Mouse (Mus musculus): ENCODE measurements around the gene Fbxl17.

Fbxl17 gene

GRCm38 (mm10) chr17:63342440-63342839 is 157.4 kb downstream of the Fbxl17 start:
- no peak for DNase-seq (ENCODE audit: low read depth, low spot score)

GRCm38 (mm10) chr17:63341203-63341602 is 158.6 kb downstream of the Fbxl17 start:
- no peak for DNase-seq (ENCODE audit: low read depth, low spot score)

- DNase-seq (ENCODE audit: low read depth, low spot score), result no peak
Measured at GRCm38 (mm10) chr17:63328888-63329287, 170.9 kb downstream of the Fbxl17 start.

GRCm38 (mm10) chr17:63326227-63326626 is 173.6 kb downstream of the Fbxl17 start:
- no peak for DNase-seq (ENCODE audit: low read depth, low spot score)

GRCm38 (mm10) chr17:63324672-63325071 is 175.1 kb downstream of the Fbxl17 start:
- no peak for DNase-seq (ENCODE audit: low read depth, low spot score)

- DNase-seq (ENCODE audit: low read depth, low spot score), result peak; percentile 75
Measured at GRCm38 (mm10) chr17:63324039-63324438, 175.8 kb downstream of the Fbxl17 start.

GRCm38 (mm10) chr17:63322846-63323245 is 177.0 kb downstream of the Fbxl17 start:
- DNase-seq (ENCODE audit: low read depth, low spot score), result no peak

- DNase-seq (ENCODE audit: low read depth, low spot score), result peak; percentile 11
Measured at GRCm38 (mm10) chr17:63321290-63321689, 178.5 kb downstream of the Fbxl17 start.

- DNase-seq (ENCODE audit: low read depth, low spot score), result no peak
Measured at GRCm38 (mm10) chr17:63317518-63317917, 182.3 kb downstream of the Fbxl17 start.

GRCm38 (mm10) chr17:63315646-63316480 is 184.0 kb downstream of the Fbxl17 start:
- DNase-seq (ENCODE audit: low read depth, low spot score), result no peak

- no peak for DNase-seq (ENCODE audit: low read depth, low spot score)
Measured at GRCm38 (mm10) chr17:63312804-63313203, 187.0 kb downstream of the Fbxl17 start.

GRCm38 (mm10) chr17:63312330-63312729 is 187.5 kb downstream of the Fbxl17 start:
- DNase-seq (ENCODE audit: low read depth, low spot score), result no peak

- DNase-seq (ENCODE audit: low read depth, low spot score), result no peak
Measured at GRCm38 (mm10) chr17:63311613-63312012, 188.2 kb downstream of the Fbxl17 start.

GRCm38 (mm10) chr17:63310021-63310420 is 189.8 kb downstream of the Fbxl17 start:
- DNase-seq (ENCODE audit: low read depth, low spot score), result no peak

- DNase-seq (ENCODE audit: low read depth, low spot score), result no peak
Measured at GRCm38 (mm10) chr17:63303862-63304261, 196.0 kb downstream of the Fbxl17 start.

GRCm38 (mm10) chr17:63301822-63302393 is 197.9 kb downstream of the Fbxl17 start:
- no peak for DNase-seq (ENCODE audit: low read depth, low spot score)

GRCm38 (mm10) chr17:63295471-63295870 is 204.3 kb downstream of the Fbxl17 start:
- no peak for DNase-seq (ENCODE audit: low read depth, low spot score)

- DNase-seq (ENCODE audit: low read depth, low spot score), result no peak
Measured at GRCm38 (mm10) chr17:63294961-63295360, 204.9 kb downstream of the Fbxl17 start.

GRCm38 (mm10) chr17:63293979-63294378 is 205.8 kb downstream of the Fbxl17 start:
- DNase-seq (ENCODE audit: low read depth, low spot score), result no peak

GRCm38 (mm10) chr17:63289317-63289913 is 210.4 kb downstream of the Fbxl17 start:
- DNase-seq (ENCODE audit: low read depth, low spot score), result no peak

- DNase-seq (ENCODE audit: low read depth, low spot score), result no peak
Measured at GRCm38 (mm10) chr17:63288850-63289249, 211.0 kb downstream of the Fbxl17 start.

GRCm38 (mm10) chr17:63287413-63287812 is 212.4 kb downstream of the Fbxl17 start:
- no peak for DNase-seq (ENCODE audit: low read depth, low spot score)
